Mouse (Mus musculus): ENCODE measurements around the gene Pax2.

- TF ChIP-seq POLR2A (IDR thresholded peaks at IDR 0.05; ENCODE audit: insufficient read depth, low read depth, low read length) (no peak), CTCF (IDR thresholded peaks at IDR 0.05; ENCODE audit: insufficient read depth, low read depth, low read length) (no peak)
Observed at GRCm38 (mm10) chr19:44741091-44741763, 14.6 kb upstream of the Pax2 start.
